Mouse (Mus musculus) neural tube, embryonic 10.5 days (tissue): ENCODE results near the gene Krt4.

ENCODE experiments used
- DNase-seq: peaks from one replicate; pipeline ENCODE4 v3.0.0-alpha.2; 2017; ENCODE audit warnings: low spot score; ENCODE audit errors: extremely low spot score

Gene Krt4

DNA sequence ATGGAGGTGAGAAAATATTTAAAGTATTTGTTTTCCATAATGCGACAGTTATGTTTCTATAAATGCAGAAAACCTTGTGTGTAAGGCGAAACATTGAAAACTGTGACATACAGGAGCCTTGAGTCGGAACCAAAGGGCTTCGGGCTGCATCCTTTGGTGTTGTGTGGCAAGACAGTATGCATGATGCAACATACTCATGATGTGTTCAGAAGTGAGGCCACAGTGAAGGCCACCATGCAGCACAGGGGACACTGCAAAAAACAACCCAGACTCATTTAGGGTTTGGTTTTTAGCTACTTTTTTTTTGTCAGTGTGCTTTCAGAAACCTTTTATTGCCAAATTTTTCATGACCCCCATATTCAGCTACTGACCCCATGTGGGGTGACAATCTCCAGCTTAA lies 29.3 kb downstream of the Krt4 start:
- DNase-seq, result no peak

DNA sequence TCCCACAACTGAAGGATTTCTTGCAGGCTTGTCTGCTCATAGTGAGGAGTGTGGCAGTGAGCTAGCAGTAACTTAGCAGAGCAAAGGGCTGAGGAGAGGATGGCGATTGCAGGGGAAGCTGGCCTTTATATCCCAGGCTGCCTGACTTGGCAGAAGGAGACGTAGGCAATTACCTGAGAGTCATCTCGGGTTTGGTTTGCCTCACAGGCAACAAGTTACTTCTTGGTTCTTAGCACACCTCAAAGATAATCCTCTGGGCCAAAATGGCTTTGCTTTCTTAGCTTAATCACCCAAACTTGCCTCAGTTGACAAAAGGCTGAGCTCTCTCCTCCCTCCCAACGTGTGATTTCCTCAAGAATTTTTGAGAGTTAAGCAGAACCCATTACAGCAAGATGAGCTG lies 31.7 kb downstream of the Krt4 start, which contains the start of gene Krt76:
Gene Krt76 (minus strand): TSS at position 101 of the 400 bp plus-strand sequence.
- DNase-seq, result no peak

DNA sequence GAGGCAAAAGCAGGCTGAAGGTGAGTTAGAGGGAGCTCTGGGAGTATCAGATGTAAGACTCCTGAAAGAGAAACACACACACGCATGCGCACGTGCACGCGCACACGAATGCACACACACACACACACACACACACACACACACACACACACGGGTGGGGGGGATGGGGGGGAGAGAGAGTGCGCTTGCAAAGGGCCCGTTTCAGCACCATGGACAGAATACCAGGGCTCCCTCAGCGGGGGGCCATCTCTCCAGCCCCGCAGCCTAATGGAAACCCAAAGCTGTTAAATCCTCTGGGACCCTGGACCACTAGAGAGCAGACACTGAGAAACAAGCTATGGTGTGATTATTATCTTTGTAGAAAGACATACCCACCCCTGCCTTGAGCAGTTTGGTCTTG lies 44.8 kb downstream of the Krt4 start:
- peak; percentile 32 for DNase-seq

DNA sequence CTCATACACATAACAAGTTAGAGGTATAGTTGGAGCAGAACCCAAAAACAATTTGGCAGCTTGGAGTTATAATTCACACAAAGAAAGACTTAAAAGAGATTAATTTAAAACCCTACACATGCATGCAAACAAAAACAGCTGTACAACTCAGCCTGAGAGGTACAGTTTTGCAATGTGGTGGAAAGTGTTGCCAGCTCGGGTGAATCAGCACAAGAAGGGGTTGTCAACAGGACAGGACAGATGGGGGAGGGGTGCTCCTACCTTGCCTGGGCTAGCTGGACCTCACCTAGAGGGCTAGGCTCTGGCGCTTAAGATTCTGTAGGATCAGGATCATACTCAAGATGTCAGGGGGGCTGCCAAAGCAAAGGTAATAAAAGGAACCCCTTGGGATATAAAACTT lies 46.5 kb downstream of the Krt4 start:
- DNase-seq, result no peak

DNA sequence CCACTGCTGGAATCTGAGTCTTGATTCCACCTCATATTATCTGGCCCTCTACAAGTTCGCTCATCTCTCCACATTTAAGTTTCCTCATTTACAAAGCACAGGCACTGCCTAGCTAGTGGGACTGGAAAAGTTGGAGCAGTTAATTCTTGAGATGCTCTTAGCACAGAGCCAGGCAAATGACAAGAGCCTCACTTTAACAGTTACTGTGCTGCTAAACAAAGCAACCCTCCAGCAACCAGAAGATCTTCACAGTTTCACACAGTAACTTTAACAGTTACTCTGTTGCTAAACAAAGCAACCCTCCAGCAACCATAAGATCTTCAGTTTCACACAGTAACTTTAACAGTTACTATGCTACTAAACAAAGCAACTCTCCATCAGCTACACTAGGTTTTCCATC lies 50.2 kb downstream of the Krt4 start:
- DNase-seq, result no peak

DNA sequence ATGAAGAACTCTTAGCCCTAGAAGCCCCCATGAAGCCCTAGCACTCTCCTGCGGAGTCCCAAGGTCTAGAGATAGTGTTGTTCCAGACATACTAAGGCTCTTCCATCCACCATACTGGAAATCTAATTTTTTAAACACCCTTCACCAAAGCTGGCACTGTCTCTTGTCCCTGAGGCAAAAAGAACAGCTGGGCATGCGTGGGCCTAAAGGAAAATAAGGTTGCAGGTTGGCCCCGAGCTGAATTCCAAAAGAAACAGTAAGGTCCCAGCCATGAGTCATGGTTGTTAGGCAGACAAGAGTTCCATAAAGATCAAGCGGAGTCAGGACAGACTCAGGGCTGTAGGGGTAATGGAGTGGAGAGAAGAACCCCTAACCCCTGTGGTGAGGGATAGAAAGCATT lies 51.3 kb downstream of the Krt4 start:
- no peak for DNase-seq

DNA sequence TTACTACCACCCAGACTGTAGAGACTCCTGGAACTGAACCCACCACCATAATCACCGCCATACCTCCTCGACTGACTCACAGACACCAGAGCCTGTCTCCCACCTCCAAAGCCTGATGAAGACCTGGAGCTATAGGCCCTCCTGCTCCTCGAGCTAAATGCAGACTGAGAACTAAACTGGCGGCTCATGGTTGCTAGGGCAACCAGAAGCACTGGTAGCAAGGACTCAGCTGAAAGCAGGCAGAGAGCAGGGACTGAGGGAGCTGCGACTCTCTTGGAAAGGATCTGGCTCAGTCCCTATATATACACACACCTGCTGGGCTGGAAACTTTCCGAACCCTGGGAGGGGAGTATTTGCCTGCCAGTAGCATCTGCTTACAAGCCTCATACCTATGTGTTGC lies 55.1 kb downstream of the Krt4 start, which contains the start of gene Krt77:
Gene Krt77 (minus strand): TSS at position 275 of the 400 bp plus-strand sequence.
- no peak for DNase-seq
